Mouse (Mus musculus) cerebellum, adult 2 months (tissue): ENCODE data around the gene Gm1673. TPM values are rescaled to one million over a fixed set of nuclear protein-coding genes. Genes with fewer than 3 reads are reported as not detected.

Experiments used
- DNase-seq, 2 experiments: peaks; one replicate each; pipeline ENCODE4 v3.0.0; 2021
- H3K27ac ChIP-seq: fragments of 200-500 bp; 2 replicates; pipeline ENCODE4 v1.5.1; 2012; ENCODE audit warnings: low read length, control low read depth, inconsistent platforms; ENCODE audit not compliant: insufficient read depth
- H3K27me3 ChIP-seq: fragments of 200-500 bp; 2 replicates; pipeline ENCODE4 v1.6.1; 2012; ENCODE audit warnings: inconsistent platforms, mild to moderate bottlenecking, low read length, moderate library complexity; ENCODE audit not compliant: control insufficient read depth, insufficient read depth
- H3K4me1 ChIP-seq: fragments of 200-500 bp; 2 replicates; pipeline ENCODE4 v1.6.1; 2011; ENCODE audit warnings: low read length; ENCODE audit not compliant: control insufficient read depth, insufficient read depth
- H3K4me3 ChIP-seq: fragments of 200-500 bp; replicated peaks from 2 replicates; pipeline ENCODE3; 2011; ENCODE audit warnings: mild to moderate bottlenecking, low read depth, low read length, control low read depth; ENCODE audit not compliant: insufficient read depth
- CTCF ChIP-seq: fragments of 200-500 bp; IDR thresholded peaks from 2 replicates; pipeline ENCODE4 v1.5.1; 2011; ENCODE audit warnings: low read depth, mild to moderate bottlenecking, control low read depth, low read length, moderate library complexity, borderline replicate concordance; ENCODE audit not compliant: insufficient read depth
- POLR2A ChIP-seq: fragments of 200-500 bp; IDR thresholded peaks from 2 replicates; pipeline ENCODE4 v1.6.1; 2011; ENCODE audit warnings: low read length, control low read depth, borderline replicate concordance; ENCODE audit not compliant: insufficient read depth
- WGBS: fragments of 180-500 bp; shearing (Covaris S2); methylation state at CpG from one replicate; pipeline ENCODE4 v1.1.7; 2018; 5-methylcytosine and 5-hydroxymethylcytosine counted together
- polyA plus RNA-seq: library from polyadenylated mRNA; depleted of rRNA; stranded (reverse); fragments of >200 nt; gene quantifications from 2 replicates; pipeline ENCODE4 v1.2.3, GENCODE M21; 2012

The Gm1673 gene
- polyA plus RNA-seq, 1 experiment = 171 TPM

- no peak overlapping the region for H3K27ac ChIP-seq
- peak in 1 of 2 experiments; percentile 42 for DNase-seq
- TF ChIP-seq POLR2A (no peak), CTCF (no peak)
- H3K27me3 ChIP-seq = no peaks in the 10 kb centered on the region
- peaks cover 37% of the 10 kb centered on the region for H3K4me1 ChIP-seq
- no peak overlapping the region for H3K4me3 ChIP-seq
- 32% methylated on average over 6 of the region's 6 CpGs for WGBS
Observed at GRCm38 (mm10) chr5:33999466-34000090, 16.3 kb downstream of the Gm1673 start.

GRCm38 (mm10) chr5:34000809-34001208 lies 17.6 kb downstream of the Gm1673 start:
- no peak for TF ChIP-seq POLR2A
- no peak for TF ChIP-seq CTCF
- no peak overlapping the region for H3K4me3 ChIP-seq
- H3K27ac ChIP-seq = no peak overlapping the region
- H3K27me3 ChIP-seq = no peaks in the 10 kb centered on the region
- DNase-seq = no peak
- peaks cover 35% of the 10 kb centered on the region for H3K4me1 ChIP-seq
- WGBS = 92% methylated on average over 25 of the region's 25 CpGs

GRCm38 (mm10) chr5:34001401-34001800 lies 18.2 kb downstream of the Gm1673 start:
- H3K4me1 ChIP-seq = peaks cover 39% of the 10 kb centered on the region
- no peak for TF ChIP-seq CTCF
- TF ChIP-seq POLR2A = no peak
- no peak for DNase-seq
- 71% methylated on average over 1 of the region's 1 CpGs for WGBS
- H3K27ac ChIP-seq = no peak overlapping the region
- H3K27me3 ChIP-seq = no peaks in the 10 kb centered on the region
- H3K4me3 ChIP-seq = no peak overlapping the region

- 77% methylated on average over 4 of the region's 4 CpGs for WGBS
Observed at GRCm38 (mm10) chr5:34002636-34003035, 19.4 kb downstream of the Gm1673 start.

GRCm38 (mm10) chr5:34004618-34005017 lies 21.4 kb downstream of the Gm1673 start:
- 38% methylated on average over 5 of the region's 5 CpGs for WGBS
- TF ChIP-seq POLR2A (no peak), CTCF (no peak)
- Histone ChIP-seq H3K27ac (no peak overlapping the region), H3K27me3 (no peaks in the 10 kb centered on the region), H3K4me1 (peaks cover 30% of the 10 kb centered on the region), H3K4me3 (no peak overlapping the region)
- DNase-seq = peak in 1 of 2 experiments; percentile 15

More at GRCm38 (mm10) chr5:34002636-34003035, 19.4 kb downstream of the Gm1673 start:
- Histone ChIP-seq H3K27ac (no peak overlapping the region), H3K27me3 (no peaks in the 10 kb centered on the region), H3K4me1 (peaks cover 42% of the 10 kb centered on the region), H3K4me3 (no peak overlapping the region)
- DNase-seq = peak in 1 of 2 experiments; percentile 8
- TF ChIP-seq POLR2A = no peak
- no peak for TF ChIP-seq CTCF

GRCm38 (mm10) chr5:34006832-34007231 lies 23.6 kb downstream of the Gm1673 start:
- Histone ChIP-seq H3K27ac (no peak overlapping the region), H3K4me3 (no peak overlapping the region), H3K4me1 (peaks cover 13% of the 10 kb centered on the region), H3K27me3 (no peaks in the 10 kb centered on the region)
- TF ChIP-seq CTCF = no peak
- TF ChIP-seq POLR2A = no peak
- WGBS = 13% methylated on average over 4 of the region's 4 CpGs
- DNase-seq = peak in 1 of 2 experiments; percentile 5

- no peaks in the 10 kb centered on the region for H3K27me3 ChIP-seq
- no peak overlapping the region for H3K4me3 ChIP-seq
- no peak overlapping the region for H3K27ac ChIP-seq
- no peak for DNase-seq
- no peak for TF ChIP-seq POLR2A
- TF ChIP-seq CTCF = no peak
- peaks cover 13% of the 10 kb centered on the region for H3K4me1 ChIP-seq
- 84% methylated on average over 4 of the region's 4 CpGs for WGBS
Observed at GRCm38 (mm10) chr5:34007392-34007941, 24.2 kb downstream of the Gm1673 start.

- 46% methylated on average over 1 of the region's 1 CpGs for WGBS
- TF ChIP-seq POLR2A = no peak
- TF ChIP-seq CTCF = no peak
- no peak for DNase-seq
Observed at GRCm38 (mm10) chr5:34014652-34015051, 31.4 kb downstream of the Gm1673 start.

More at GRCm38 (mm10) chr5:34014652-34015051, 31.4 kb downstream of the Gm1673 start:
- Histone ChIP-seq H3K4me1 (no peaks in the 10 kb centered on the region; the same call in 1 of the 2 replicates), H3K27me3 (no peaks in the 10 kb centered on the region), H3K27ac (no peak overlapping the region), H3K4me3 (no peak overlapping the region)
